Mouse (Mus musculus): ENCODE results near the gene Igfbpl1. TPM values are rescaled to one million over a fixed set of nuclear protein-coding genes. Genes with fewer than 3 reads are reported as not detected.

Igfbpl1 gene
- polyA plus RNA-seq, 3 experiments from 2014 or later, result not detected

DNA sequence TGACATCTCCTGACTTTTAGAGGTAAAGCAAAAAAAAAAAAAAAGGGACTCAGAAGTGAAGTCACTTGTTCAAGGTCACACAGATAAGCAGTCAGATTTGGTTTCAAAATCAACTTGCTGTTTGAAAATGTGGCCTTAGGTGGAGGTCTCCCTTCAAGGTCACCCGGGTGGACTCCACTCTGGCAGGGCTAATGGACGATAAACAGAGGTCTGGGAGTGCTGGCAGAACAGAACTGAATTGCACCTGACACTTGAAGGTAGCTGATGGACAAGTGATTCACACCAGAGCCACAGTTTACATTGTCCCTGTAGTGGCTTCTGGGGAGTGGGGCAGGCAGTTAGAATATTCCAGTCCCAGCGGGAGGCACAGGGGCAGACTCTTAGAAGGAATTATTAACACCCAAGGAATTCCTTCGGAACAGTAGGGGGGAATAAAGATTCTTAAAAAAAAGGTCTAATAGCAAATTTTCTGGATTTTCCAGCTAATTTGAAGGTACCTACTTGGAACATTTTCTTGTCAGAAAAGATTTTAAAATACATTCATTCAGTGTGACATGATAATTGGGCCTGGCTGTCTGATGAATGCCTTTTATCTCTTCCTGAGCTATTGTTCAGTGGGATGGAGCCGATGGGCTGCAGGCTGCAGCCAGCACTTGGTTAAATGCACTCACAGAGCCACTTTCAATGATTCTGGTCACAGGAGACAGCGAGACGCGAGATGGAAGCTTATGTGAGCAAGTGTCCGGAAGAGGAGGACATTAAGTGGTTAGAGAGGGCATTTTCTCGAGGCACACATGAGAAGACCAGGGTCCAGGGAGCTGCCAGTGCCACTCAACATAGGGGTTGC, 56.7 kb downstream of the Igfbpl1 start:
- no peak for ATAC-seq

DNA sequence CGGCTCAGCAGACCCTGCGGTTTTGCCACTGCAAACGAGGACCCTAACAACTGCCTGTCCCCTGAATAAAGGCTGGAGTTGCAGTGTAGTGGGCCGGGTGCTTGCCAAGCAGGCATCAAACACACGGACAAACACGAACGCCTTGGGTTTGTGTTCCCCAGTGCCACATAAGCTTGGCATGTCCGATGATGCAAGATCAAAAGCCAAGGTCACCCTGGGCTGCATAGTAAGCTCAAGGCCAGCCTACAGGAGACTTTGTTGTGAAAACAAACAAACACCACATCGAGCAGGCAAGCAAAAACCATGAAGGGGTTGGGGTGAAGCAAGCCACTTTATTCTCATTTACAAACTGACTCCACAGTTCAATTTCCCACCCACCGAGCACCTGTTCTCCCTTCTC, 57.6 kb downstream of the Igfbpl1 start:
- ATAC-seq, result no peak

DNA sequence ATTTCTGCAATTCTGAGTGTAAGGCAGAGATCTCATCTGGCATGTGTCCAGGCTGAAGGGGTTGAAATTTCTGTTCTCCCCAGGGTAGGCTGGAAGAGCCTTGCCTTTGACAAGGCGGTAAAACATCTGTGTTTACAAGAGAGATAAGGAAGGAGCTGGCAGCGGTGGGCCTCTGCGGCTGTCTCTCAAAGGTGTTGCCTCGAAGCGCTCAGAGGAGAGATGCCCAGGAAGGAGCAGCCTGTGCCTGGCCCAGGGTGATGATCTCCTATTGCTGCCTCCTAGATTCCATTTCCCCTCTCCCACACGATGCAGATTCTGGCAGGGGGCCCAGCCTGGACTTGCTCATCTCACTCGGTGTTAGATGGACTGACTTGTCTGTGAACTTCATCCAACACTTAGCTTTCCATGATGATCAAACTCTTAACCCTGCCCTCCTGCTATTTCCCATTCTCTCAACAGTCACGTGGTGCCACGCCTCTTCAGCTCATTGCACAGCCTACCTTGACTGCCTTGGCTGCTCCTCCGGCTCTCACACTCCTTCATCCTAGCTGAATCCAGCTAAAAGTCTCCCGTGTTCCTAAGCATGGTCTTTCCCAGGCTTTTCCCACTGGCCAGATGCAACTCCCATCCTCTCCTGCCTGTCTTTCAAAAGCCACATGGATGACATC, 58.7 kb downstream of the Igfbpl1 start:
- no peak for ATAC-seq

DNA sequence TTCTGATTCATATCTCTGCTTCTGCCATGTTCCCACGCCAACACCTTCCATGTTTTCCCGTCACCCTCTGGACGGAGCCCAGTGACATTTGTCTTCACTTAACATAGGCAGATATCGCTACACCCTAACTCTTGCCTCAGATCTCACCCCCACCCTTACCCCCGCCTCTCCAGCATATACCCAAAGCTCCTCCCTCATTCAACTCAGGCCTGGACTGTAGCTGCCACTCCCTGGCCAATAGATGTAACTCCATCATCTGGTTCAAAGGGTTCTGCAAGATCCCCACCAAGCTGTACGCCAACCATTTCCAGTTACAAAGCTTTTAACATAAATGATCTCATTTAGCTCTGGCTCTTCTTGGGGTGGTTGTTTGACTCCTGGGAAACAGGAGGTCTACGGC, 59.9 kb downstream of the Igfbpl1 start:
- no peak for ATAC-seq

DNA sequence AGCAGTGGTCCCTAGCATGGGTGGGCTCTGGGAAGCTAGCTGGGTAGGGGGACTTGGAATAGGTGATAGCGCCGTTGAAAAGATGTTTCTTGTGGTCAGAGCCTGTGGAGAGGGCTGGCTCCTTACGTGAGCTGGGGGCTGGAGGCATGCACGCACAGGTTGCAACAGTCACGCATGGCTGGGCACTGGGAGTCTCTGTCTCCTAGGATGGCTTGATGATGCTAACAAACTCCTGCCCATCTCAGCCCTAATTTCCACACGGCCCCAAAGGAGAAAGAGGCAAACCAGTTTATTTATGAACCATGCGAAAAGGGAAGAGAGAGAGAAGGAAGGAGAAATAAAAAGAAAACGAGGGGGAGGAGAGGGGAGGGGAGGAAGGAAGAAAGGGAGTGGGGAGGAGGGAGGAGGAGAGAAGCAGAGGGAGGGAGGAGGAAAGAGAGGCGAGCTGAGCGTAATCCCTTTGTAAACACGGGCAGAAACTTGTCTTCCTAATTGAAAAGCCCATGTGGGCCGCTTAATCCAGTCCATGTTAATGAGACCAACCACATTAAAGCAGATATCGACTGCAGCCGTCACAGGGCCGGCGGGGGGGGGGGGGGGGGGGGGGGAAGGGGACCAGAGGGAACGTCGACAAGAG, 61.0 kb downstream of the Igfbpl1 start:
- ATAC-seq, result peak; percentile 13

DNA sequence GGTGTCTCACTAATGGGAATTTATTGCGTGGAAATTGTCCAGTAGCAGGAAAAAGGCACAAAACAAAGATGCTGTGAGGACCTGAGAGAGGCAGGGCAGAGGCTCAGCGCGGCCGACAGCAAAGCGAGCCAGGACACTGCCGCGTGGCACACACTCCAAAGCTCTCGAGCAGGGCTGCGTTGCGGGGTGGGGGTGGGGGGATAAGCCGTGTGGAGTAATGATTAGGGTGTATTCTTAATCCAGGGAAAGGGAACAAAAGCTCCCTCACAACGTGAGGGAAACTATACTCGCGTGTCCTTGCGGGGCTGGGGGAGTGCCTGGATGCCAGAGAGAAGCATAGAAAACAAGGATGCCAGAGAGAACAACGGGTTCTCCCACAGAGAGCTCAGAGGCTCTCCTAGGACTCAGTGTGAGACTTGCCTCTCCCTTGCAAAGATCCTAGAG, 61.6 kb downstream of the Igfbpl1 start:
- ATAC-seq, result no peak

DNA sequence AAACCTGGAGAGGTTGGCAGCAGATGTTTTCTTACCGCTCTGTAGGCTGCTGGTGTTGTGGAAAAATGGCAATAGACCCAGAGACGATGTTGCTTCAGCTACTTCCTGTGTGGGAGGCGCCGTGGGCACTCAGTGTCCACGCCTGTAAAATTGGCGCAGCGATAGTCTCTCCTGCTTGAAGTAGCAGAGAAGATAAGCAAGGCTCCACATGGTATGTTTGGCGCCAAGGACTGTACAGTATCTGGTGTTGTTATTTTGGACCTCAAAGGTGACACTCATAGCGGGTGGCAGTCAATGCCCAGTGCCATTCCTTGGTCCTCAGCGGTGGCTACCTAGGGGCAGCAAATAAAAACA, 62.6 kb downstream of the Igfbpl1 start:
- ATAC-seq, result peak; percentile 55

DNA sequence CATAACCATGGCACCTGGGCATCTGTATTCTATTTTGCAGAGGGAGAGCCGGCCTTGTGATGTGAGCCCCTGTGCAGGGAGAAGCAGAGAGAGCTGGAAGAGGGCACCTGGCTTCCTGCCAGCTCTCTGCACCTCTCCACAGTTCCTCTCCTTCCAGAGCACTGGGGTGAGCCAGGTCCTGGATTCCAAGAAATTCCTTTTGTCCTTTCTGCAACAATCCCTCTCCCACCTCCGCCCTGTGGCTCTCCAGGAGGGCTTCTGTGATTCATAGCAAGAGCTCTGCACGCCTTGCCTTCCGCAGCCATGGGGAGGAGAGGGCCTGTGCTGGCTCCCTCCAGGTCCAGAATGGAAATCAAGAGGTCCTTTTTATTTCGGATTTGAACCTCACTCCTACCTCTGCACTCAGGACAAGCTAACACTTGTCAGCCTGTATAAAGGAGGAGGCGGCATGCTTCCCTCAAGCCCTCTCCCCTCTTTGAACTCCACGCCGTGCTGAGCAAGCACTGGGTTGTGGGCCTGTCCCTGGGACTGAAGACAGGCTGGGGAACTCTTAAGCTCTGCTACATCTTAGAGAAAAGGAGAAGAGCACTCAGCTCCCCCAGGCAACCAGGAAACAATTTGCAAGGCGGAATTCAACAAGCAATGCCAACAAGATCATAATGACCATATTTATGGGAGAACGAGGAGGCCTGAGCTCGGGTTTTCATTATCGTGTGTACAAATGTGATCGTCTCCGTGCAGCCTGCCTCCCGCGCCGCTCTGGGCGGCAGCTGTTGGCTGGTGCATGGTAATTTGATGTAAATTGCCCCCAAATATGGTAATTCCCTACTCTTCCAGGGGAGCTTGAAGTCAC, 63.2 kb downstream of the Igfbpl1 start:
- ATAC-seq, result peak; percentile 42

DNA sequence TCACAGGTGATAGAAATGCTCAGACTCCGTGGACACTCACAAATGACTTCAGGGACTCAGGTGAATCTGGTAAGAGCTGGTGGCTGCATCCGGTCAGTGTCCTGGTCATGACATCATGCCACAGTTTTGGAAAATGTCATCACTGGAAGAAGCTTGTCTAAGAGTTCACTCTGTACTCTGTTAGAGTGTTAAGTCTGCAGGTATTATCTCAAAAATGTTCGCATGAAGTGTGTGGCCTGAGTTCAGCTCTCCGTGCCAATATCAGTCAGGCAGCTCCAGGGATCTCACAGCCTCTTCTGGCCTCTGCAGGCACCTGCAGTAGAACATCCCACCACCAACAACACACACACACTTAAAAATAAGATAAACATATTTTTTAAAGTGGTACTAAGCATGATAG, 64.1 kb downstream of the Igfbpl1 start:
- no peak for ATAC-seq

Other genes starting within 250 kb of the Igfbpl1 start
- gene Aldh1b1, start 27.9 kb downstream of the Igfbpl1 start, polyA plus RNA-seq (2017; shearing (Covaris generic)), result 1 to 10 TPM; 6.4 to 8.2 (median 6.5) TPM
- under 1 TPM in 2 of 3 experiments, not detected in 1; 0.11 to 0.38 TPM for gene Stra6l, start 21.7 kb upstream of the Igfbpl1 start, polyA plus RNA-seq (2017; shearing (Covaris generic))
- under 1 TPM in 2 of 3 experiments, not detected in 1; 0.15 to 0.20 TPM for gene Ccdc180, start 63.4 kb upstream of the Igfbpl1 start, polyA plus RNA-seq (2017; shearing (Covaris generic))
- gene Tdrd7, start 138.4 kb upstream of the Igfbpl1 start, polyA plus RNA-seq (2017; shearing (Covaris generic)), result 1 to 10 TPM; 2.8 to 7.7 (median 6.0) TPM
- 1 to 10 TPM in 2 of 3 experiments, not detected in 1; 4.1 to 5.1 TPM for gene Tmod1, start 212.0 kb upstream of the Igfbpl1 start, polyA plus RNA-seq (2017; shearing (Covaris generic))